Mouse (Mus musculus) forebrain, postnatal 0 days (tissue): ENCODE data around the gene Ryr2. TPM values are rescaled to one million over a fixed set of nuclear protein-coding genes. Genes with fewer than 3 reads are reported as not detected.
"Not testable (repeated sequence)": the region's sequence is repeated elsewhere in the genome, so short reads cannot be mapped to it uniquely, and the experiment has no call there.

Experiments
- ATAC-seq: fragments of 200-750 bp; cut with Nextera tagmentation; 2 replicates; pipeline ENCODE4 v1.8.0; 2017; ENCODE audit warnings: mild to moderate bottlenecking, moderate library complexity
- DNase-seq: peaks from one replicate; pipeline ENCODE4 v3.0.0-alpha.2; 2015
- H3K27ac ChIP-seq: fragments of 300-500 bp; sonication (generic); 2 replicates; pipeline ENCODE4 v1.5.1; 2014; ENCODE audit warnings: low read depth, mild to moderate bottlenecking, antibody characterized with exemption, low read length, moderate library complexity, mixed read lengths
- H3K27me3 ChIP-seq: fragments of 300-500 bp; sonication (generic); 2 replicates; pipeline ENCODE4 v1.6.1; 2014; ENCODE audit warnings: mild to moderate bottlenecking, low read length, mixed read lengths; ENCODE audit not compliant: insufficient read depth
- H3K36me3 ChIP-seq: fragments of 300-500 bp; sonication (generic); 2 replicates; pipeline ENCODE4 v1.6.1; 2014; ENCODE audit warnings: mild to moderate bottlenecking, moderate library complexity; ENCODE audit not compliant: insufficient read depth
- H3K4me1 ChIP-seq: fragments of 300-500 bp; sonication (generic); 2 replicates; pipeline ENCODE4 v1.6.1; 2014; ENCODE audit warnings: antibody characterized with exemption; ENCODE audit not compliant: insufficient read depth
- H3K4me2 ChIP-seq: fragments of 300-500 bp; sonication (generic); 2 replicates; pipeline ENCODE4 v1.6.1; 2014; ENCODE audit warnings: low read depth, mild to moderate bottlenecking, moderate library complexity
- H3K4me3 ChIP-seq: fragments of 300-500 bp; sonication (generic); 2 replicates; pipeline ENCODE4 v1.5.1; 2014; ENCODE audit warnings: low read depth, low read length, mixed read lengths
- H3K9ac ChIP-seq: fragments of 300-500 bp; sonication (generic); 2 replicates; pipeline ENCODE4 v1.6.1; 2014; ENCODE audit warnings: mild to moderate bottlenecking
- H3K9me3 ChIP-seq: fragments of 300-500 bp; sonication (generic); 2 replicates; pipeline ENCODE4 v1.6.1; 2016; ENCODE audit warnings: low read length
- CTCF ChIP-seq: sonication (generic); IDR thresholded peaks from 2 replicates; pipeline ENCODE4 v1.5.1; 2016; ENCODE audit warnings: antibody characterized with exemption, control low read depth, low read depth
- WGBS: fragments of 180-500 bp; shearing (Covaris S2); extraction: QIAGEN DNeasy Blood & Tissue Kit; methylation state at CpG from one replicate; pipeline ENCODE4 v1.1.7; 2014; 5-methylcytosine and 5-hydroxymethylcytosine counted together
- polyA plus RNA-seq: library from polyadenylated mRNA; unstranded; fragments of >200 nt; fragmentation: Nextera tagmentation; extraction: Ambion mirVana; gene quantifications from 2 replicates; pipeline ENCODE4 v1.2.1, GENCODE M21; 2015
- total RNA-seq: library from RNA; depleted of rRNA; stranded (reverse); fragments of >200 nt; gene quantifications from 2 replicates; pipeline ENCODE4 v1.2.3, GENCODE M21; 2014

Ryr2 gene
- total and polyA plus RNA-seq, 2 experiments from 2014 or later: 2.1 to 22.8 TPM

DNA sequence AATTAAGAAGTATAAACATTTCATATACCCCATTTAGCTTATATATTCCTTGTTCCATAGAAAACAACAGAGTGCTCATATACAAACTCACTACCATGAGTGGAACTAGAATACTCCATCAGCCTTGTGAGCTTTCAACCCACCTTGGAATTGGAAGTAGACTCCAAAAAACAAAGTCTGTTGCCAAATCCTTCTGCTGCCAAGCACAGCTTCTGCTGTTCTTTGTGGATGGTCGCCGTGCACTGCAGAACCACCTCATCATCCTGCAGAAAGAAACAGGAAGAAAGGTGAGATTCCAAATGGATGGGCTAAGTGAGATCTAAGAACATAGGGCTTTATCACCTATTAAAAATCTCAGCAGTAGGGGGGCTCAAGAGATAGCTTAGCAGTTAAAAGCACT lies 161.0 kb downstream of the Ryr2 start:
- H3K36me3 ChIP-seq: no peaks in the 10 kb centered on the region
- no peak for TF ChIP-seq CTCF
- H3K4me1 ChIP-seq: no peaks in the 10 kb centered on the region
- no peak for ATAC-seq
- DNase-seq: no peak
- H3K9ac ChIP-seq: no peak overlapping the region
- no peak overlapping the region for H3K4me2 ChIP-seq
- H3K27ac ChIP-seq: no peak overlapping the region
- no peaks in the 10 kb centered on the region for H3K9me3 ChIP-seq
- H3K4me3 ChIP-seq: no peak overlapping the region
- WGBS: 91% methylated on average over 2 of the region's 2 CpGs
- H3K27me3 ChIP-seq: no peaks in the 10 kb centered on the region

DNA sequence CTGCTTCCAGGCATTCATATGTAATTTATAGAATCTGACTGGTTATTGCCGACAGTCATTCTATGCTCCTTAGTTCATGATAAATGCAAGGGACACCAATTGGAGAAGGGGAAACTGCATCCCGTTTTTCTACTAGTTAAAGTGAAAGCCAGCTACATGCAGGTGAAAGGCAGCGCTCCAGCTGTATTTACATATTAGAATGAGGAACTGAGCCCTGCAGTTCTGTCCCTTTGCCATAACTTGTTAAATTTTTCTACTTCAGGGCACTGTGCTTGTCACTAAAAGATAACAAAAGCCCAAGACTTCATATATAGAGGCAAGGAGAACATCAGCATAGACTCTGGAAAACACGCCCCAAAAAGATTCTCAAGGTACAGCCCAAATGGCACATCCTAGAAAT lies 165.0 kb downstream of the Ryr2 start:
- H3K27ac ChIP-seq: no peak overlapping the region
- H3K4me3 ChIP-seq: no peak overlapping the region
- DNase-seq (no peak), ATAC-seq (no peak)
- H3K27me3 ChIP-seq: no peaks in the 10 kb centered on the region
- no peaks in the 10 kb centered on the region for H3K9me3 ChIP-seq
- H3K4me2 ChIP-seq: no peak overlapping the region
- TF ChIP-seq CTCF: no peak
- H3K9ac ChIP-seq: no peak overlapping the region
- H3K36me3 ChIP-seq: no peaks in the 10 kb centered on the region
- WGBS: 87% methylated on average over 4 of the region's 4 CpGs
- no peaks in the 10 kb centered on the region for H3K4me1 ChIP-seq

DNA sequence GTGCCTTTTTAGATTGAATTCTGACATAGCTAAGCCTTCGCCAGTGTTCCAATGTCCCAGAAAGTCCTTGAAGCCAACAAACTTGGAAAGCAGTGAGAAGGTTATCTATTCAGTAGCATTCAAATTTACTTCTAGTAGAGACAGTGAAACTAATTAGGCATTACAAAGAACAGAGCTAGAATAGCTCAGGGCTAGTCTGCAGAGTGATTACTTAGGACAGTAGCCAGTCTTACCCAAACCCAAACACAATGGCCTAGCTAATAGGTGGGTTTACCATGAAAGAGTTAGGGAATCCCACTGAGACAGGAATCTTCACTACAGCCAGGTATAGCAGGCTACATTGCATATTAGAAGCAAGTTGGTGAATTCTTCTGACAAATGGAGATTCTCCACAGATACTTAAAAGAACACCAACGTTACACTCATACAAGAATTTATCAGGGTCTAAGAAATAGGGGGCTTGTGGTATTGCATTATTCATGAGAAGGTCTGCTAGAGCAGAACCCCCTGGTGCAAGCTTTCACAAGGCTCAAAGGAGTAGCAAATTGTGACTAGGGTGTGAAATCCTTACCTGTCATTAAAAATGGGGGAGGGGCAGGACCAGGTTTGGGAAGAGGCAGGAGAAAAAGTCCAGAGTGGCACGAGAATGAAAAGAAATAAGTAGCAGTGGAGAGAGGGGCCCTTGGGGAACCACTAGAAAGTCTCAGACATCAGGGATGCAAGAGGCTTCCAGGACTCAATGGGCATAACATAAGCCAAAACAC lies 172.3 kb downstream of the Ryr2 start:
- H3K27me3 ChIP-seq, H3K4me2 ChIP-seq, H3K4me3 ChIP-seq, H3K27ac ChIP-seq, H3K4me1 ChIP-seq, H3K36me3 ChIP-seq, ATAC-seq, H3K9ac ChIP-seq, H3K9me3 ChIP-seq, DNase-seq: not testable (repeated sequence)
- 46% methylated on average over 3 of the region's 3 CpGs for WGBS

DNA sequence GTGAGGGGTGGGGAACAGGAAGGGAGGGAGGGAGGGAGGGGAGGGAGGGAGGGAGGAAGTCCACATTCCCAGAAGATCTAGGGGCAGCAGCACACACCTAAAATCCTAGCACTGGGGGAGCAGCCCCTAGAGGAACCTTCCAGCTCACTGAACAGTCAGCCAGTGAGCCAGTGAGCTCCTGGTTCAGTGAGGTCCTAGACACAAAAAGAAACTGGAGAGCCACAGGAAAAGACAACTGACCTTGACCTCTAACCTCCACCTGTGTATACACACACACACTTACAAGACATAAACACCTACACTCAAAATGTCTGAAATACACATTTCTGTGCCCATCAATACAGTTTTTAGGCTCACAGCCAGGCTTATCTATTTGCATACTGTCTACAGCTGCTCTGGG lies 173.4 kb downstream of the Ryr2 start:
- H3K9me3 ChIP-seq: no peaks in the 10 kb centered on the region

GRCm38 (mm10) chr13:11928709-11929108 lies 178.0 kb downstream of the Ryr2 start:
- ATAC-seq: no peak
- H3K9ac ChIP-seq: no peak overlapping the region
- H3K27me3 ChIP-seq: no peaks in the 10 kb centered on the region
- H3K9me3 ChIP-seq: no peaks in the 10 kb centered on the region
- no peaks in the 10 kb centered on the region for H3K36me3 ChIP-seq
- H3K4me2 ChIP-seq: no peak overlapping the region
- no peak for DNase-seq
- TF ChIP-seq CTCF: no peak
- no peaks in the 10 kb centered on the region for H3K4me1 ChIP-seq
- H3K27ac ChIP-seq: no peak overlapping the region
- no peak overlapping the region for H3K4me3 ChIP-seq
- WGBS: 88% methylated on average over 3 of the region's 3 CpGs

More for the DNA sequence above, 173.4 kb downstream of the Ryr2 start:
- Histone ChIP-seq H3K27ac (no peak overlapping the region), H3K4me1 (no peaks in the 10 kb centered on the region), H3K36me3 (no peaks in the 10 kb centered on the region), H3K9ac (no peak overlapping the region), H3K27me3 (no peaks in the 10 kb centered on the region), H3K4me3 (no peak overlapping the region), H3K4me2 (no peak overlapping the region)
- DNase-seq (no peak), ATAC-seq (no peak)
- TF ChIP-seq CTCF: no peak

DNA sequence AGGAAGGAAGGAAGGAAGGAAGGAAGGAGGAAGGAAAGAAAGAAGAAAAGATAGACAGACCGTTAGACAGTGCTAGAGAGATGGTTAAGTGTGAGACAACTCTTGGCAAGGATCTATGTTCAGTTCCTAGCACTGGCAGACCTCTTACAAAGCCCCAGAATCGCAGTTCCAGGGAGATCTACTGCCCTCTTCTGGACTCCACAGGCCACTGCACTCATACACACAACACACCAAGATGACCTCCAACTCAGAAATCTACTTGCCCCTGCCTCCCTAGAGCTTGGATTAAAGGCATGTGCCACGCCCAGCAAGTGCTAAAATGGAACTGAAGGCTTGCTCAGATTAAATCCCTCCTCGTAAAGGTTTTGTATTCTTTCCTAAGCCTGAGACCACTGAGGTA lies 179.0 kb downstream of the Ryr2 start:
- Histone ChIP-seq H3K27ac (no peak overlapping the region), H3K36me3 (no peaks in the 10 kb centered on the region), H3K9ac (no peak overlapping the region), H3K9me3 (no peaks in the 10 kb centered on the region), H3K27me3 (no peaks in the 10 kb centered on the region), H3K4me3 (no peak overlapping the region), H3K4me2 (no peak overlapping the region), H3K4me1 (no peaks in the 10 kb centered on the region)
- no peak for TF ChIP-seq CTCF
- ATAC-seq: no peak
- DNase-seq: no peak
- 83% methylated on average over 4 of the region's 4 CpGs for WGBS

GRCm38 (mm10) chr13:11926720-11927500 lies 179.8 kb downstream of the Ryr2 start:
- Histone ChIP-seq H3K4me2 (no peak overlapping the region), H3K9ac (no peak overlapping the region), H3K27me3 (no peaks in the 10 kb centered on the region), H3K4me3 (no peak overlapping the region), H3K9me3 (no peaks in the 10 kb centered on the region), H3K27ac (no peak overlapping the region), H3K36me3 (no peaks in the 10 kb centered on the region), H3K4me1 (no peaks in the 10 kb centered on the region)
- DNase-seq (no peak), ATAC-seq (no peak)
- WGBS: 72% methylated on average over 11 of the region's 11 CpGs
- no peak for TF ChIP-seq CTCF
